Mouse (Mus musculus): ENCODE results near the gene Itgb3. TPM values are rescaled to one million over a fixed set of nuclear protein-coding genes. Genes with fewer than 3 reads are reported as not detected.
"Not testable (repeated sequence)": the region's sequence is repeated elsewhere in the genome, so short reads cannot be mapped to it uniquely, and the experiment has no call there.

Itgb3 gene
- polyA plus RNA-seq, 1 experiment from 2014 or later = 5.1 TPM

DNA sequence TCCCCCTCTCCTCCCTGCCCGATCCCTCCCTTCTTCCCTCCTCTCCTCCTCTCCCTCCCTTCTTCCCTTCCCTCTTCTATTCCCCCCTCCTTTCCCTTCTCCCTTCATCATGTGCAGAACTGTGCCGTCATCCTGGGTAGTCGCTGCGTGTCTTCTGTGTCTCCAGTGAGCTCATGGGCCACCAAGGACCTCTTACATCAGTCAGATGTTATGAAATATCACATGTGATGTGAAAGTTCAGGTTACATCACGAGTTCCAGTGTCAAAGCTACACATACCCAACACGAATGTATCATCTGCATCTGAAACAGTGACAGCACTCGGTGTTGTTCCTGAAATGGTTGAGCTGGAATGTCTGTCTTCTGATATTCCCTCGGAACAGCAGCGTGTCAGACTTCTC, 42.6 kb upstream of the Itgb3 start:
- H3K4me2 ChIP-seq (replicated peaks; ENCODE audit: low read depth) = no peak overlapping the region
- H3K27ac ChIP-seq (replicated peaks) = no peak overlapping the region
- H3K27me3 ChIP-seq (ENCODE audit: control insufficient read depth, insufficient read depth, low read length) = no peaks in the 10 kb centered on the region
- WGBS = 74% methylated on average over 9 of the region's 9 CpGs
- no peaks in the 10 kb centered on the region for H3K4me1 ChIP-seq (replicated peaks; ENCODE audit: control insufficient read depth, insufficient read depth)
- no peak for ATAC-seq (ENCODE audit: low FRiP score, low TSS enrichment)
- no peaks in the 10 kb centered on the region for H3K36me3 ChIP-seq (ENCODE audit: control insufficient read depth, insufficient read depth, low read length)
- H3K4me3 ChIP-seq (ENCODE audit: low read depth, low read length) = no peak overlapping the region
- H3K9me3 ChIP-seq (ENCODE audit: control insufficient read depth, low read length) = no peaks in the 10 kb centered on the region
- DNase-seq (ENCODE audit: low spot score) = no peak
- H3K9ac ChIP-seq (ENCODE audit: low read length) = no peak overlapping the region
- TF ChIP-seq EP300 (optimal IDR thresholded peaks at IDR 0.05) (no peak), CTCF (IDR thresholded peaks at IDR 0.05; ENCODE audit: low read depth) (no peak)

DNA sequence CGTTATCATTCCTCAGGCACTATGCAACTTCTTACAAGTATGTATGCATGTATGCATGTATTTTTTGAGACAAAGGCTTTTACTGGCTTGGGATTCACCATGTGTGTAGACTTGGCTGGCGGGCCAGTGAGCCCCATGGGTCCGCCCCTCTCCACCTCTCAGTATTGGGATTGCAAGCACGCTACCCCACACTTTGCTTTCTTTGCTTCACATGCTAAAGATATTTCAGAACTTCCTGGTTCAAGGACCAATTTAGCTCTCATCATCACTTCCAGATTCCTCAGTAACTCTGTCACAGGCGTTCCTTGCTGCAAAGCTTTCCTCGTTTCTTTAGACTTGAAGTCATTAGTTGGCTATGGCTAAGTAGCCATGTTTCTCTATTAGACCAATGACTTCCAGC, 41.7 kb upstream of the Itgb3 start:
- ATAC-seq (ENCODE audit: low FRiP score, low TSS enrichment) (no peak), DNase-seq (ENCODE audit: low spot score) (no peak)
- no peaks in the 10 kb centered on the region for H3K27me3 ChIP-seq (ENCODE audit: control insufficient read depth, insufficient read depth, low read length)
- H3K36me3 ChIP-seq (ENCODE audit: control insufficient read depth, insufficient read depth, low read length) = no peaks in the 10 kb centered on the region
- WGBS = 85% methylated on average over 6 of the region's 6 CpGs
- H3K9me3 ChIP-seq (ENCODE audit: control insufficient read depth, low read length) = no peaks in the 10 kb centered on the region
- H3K9ac ChIP-seq (ENCODE audit: low read length) = no peak overlapping the region
- no peak overlapping the region for H3K4me2 ChIP-seq (replicated peaks; ENCODE audit: low read depth)
- TF ChIP-seq EP300 (optimal IDR thresholded peaks at IDR 0.05) = no peak
- TF ChIP-seq CTCF (IDR thresholded peaks at IDR 0.05; ENCODE audit: low read depth) = no peak
- no peaks in the 10 kb centered on the region for H3K4me1 ChIP-seq (replicated peaks; ENCODE audit: control insufficient read depth, insufficient read depth)
- no peak overlapping the region for H3K4me3 ChIP-seq (ENCODE audit: low read depth, low read length)
- no peak overlapping the region for H3K27ac ChIP-seq (replicated peaks)

DNA sequence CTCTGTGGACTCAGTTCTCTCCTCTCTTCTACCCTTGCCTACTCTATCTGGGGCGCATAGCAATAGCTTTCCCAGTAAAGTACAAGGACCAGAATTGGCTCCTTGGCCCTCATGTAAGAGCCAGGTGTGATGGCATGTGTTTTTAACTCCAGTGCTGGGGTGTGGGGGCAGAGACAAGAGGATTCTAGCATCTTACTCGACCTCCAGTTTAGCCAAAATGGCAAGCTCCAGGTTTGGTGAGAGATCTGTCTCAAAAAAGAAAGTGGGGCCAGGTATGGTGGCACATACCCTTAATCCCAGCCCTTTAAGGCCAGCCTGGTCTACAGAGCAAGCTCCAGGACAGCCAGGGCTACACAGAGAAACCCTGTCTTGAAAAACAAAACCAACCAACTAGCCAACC, 41.0 kb upstream of the Itgb3 start:
- ATAC-seq (ENCODE audit: low FRiP score, low TSS enrichment) (no peak), DNase-seq (ENCODE audit: low spot score) (no peak)
- no peaks in the 10 kb centered on the region for H3K27me3 ChIP-seq (ENCODE audit: control insufficient read depth, insufficient read depth, low read length)
- H3K27ac ChIP-seq (replicated peaks) = no peak overlapping the region
- H3K4me2 ChIP-seq (replicated peaks; ENCODE audit: low read depth) = no peak overlapping the region
- no peak overlapping the region for H3K4me3 ChIP-seq (ENCODE audit: low read depth, low read length)
- H3K4me1 ChIP-seq (replicated peaks; ENCODE audit: control insufficient read depth, insufficient read depth) = no peaks in the 10 kb centered on the region
- WGBS = 76% methylated on average over 2 of the region's 2 CpGs
- H3K36me3 ChIP-seq (ENCODE audit: control insufficient read depth, insufficient read depth, low read length) = no peaks in the 10 kb centered on the region
- TF ChIP-seq CTCF (IDR thresholded peaks at IDR 0.05; ENCODE audit: low read depth) (no peak), EP300 (optimal IDR thresholded peaks at IDR 0.05) (no peak)
- H3K9ac ChIP-seq (ENCODE audit: low read length) = no peak overlapping the region
- no peaks in the 10 kb centered on the region for H3K9me3 ChIP-seq (ENCODE audit: control insufficient read depth, low read length)

DNA sequence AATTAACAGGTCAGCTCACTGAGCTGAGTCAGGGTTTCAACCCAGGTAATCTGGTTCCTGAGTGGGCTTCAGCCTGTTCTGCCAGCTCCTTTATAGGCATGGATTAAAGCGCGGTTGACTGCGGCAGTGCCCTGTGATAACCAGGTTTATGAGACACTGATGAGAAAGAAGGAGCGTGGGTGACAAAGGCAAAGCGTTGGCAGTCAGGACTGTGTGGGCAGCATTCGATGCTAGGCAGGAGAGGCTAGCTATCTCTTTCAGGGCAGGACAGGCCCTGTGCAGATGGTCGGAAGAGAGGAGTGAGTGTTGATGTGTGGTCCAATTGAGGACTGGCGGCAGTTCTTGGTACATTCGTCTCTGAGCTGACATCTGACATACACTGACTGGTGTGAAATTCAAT, 40.1 kb upstream of the Itgb3 start:
- H3K9me3 ChIP-seq (ENCODE audit: control insufficient read depth, low read length) = no peaks in the 10 kb centered on the region
- H3K4me2 ChIP-seq (replicated peaks; ENCODE audit: low read depth) = no peak overlapping the region
- H3K27ac ChIP-seq (replicated peaks) = no peak overlapping the region
- no peaks in the 10 kb centered on the region for H3K4me1 ChIP-seq (replicated peaks; ENCODE audit: control insufficient read depth, insufficient read depth)
- TF ChIP-seq CTCF (IDR thresholded peaks at IDR 0.05; ENCODE audit: low read depth) = no peak
- TF ChIP-seq EP300 (optimal IDR thresholded peaks at IDR 0.05) = no peak
- H3K9ac ChIP-seq (ENCODE audit: low read length) = no peak overlapping the region
- H3K36me3 ChIP-seq (ENCODE audit: control insufficient read depth, insufficient read depth, low read length) = no peaks in the 10 kb centered on the region
- no peak for DNase-seq (ENCODE audit: low spot score)
- 80% methylated on average over 9 of the region's 9 CpGs for WGBS
- no peak for ATAC-seq (ENCODE audit: low FRiP score, low TSS enrichment)
- H3K27me3 ChIP-seq (ENCODE audit: control insufficient read depth, insufficient read depth, low read length) = no peaks in the 10 kb centered on the region
- H3K4me3 ChIP-seq (ENCODE audit: low read depth, low read length) = no peak overlapping the region

DNA sequence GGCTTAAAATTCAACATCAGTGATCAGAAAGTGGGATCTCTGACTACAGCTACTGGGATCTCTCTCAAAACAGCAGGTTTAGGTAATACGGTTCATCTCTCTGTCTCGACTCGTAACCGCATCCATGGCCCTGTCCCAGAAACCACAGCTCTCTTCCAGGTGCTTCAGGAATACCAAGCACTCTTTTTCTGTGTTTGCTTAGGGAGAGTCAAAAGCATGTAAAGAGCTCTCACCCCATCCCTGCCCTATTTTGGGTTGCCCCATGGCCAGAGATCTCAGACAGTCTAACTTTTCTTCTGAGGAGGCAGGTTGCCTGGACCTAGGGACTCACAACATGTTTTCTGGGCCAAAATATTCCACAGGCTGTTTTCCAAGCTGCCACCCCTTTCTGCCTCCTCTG, 39.5 kb upstream of the Itgb3 start:
- Histone ChIP-seq H3K9me3 (ENCODE audit: control insufficient read depth, low read length) (no peaks in the 10 kb centered on the region), H3K36me3 (ENCODE audit: control insufficient read depth, insufficient read depth, low read length) (no peaks in the 10 kb centered on the region), H3K9ac (ENCODE audit: low read length) (no peak overlapping the region), H3K4me3 (ENCODE audit: low read depth, low read length) (no peak overlapping the region), H3K4me2 (replicated peaks; ENCODE audit: low read depth) (no peak overlapping the region), H3K4me1 (replicated peaks; ENCODE audit: control insufficient read depth, insufficient read depth) (no peaks in the 10 kb centered on the region), H3K27ac (replicated peaks) (no peak overlapping the region), H3K27me3 (ENCODE audit: control insufficient read depth, insufficient read depth, low read length) (no peaks in the 10 kb centered on the region)
- ATAC-seq (ENCODE audit: low FRiP score, low TSS enrichment) = no peak
- 88% methylated on average over 4 of the region's 4 CpGs for WGBS
- DNase-seq (ENCODE audit: low spot score) = no peak
- TF ChIP-seq EP300 (optimal IDR thresholded peaks at IDR 0.05) = no peak
- TF ChIP-seq CTCF (IDR thresholded peaks at IDR 0.05; ENCODE audit: low read depth) = no peak

DNA sequence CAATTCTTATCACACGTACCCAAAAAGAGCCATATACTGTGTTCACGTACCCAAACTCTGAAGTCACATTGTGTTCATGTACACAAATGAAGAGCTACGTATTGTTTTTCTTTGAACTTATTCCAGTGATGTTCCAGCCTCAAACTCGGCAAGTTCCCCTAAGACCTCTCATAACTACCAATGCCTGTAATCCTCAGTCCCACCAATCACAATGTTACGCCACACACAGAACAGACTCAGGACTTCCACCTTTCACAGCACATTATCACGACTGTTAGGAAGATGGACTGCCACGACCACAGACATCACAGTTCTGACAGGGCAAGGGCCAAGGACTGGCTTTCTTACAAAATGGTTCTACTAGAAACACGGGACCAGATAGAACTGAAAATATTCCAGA, 37.3 kb upstream of the Itgb3 start:
- not testable (repeated sequence) for H3K9ac ChIP-seq (ENCODE audit: low read length); H3K27ac ChIP-seq (replicated peaks); H3K9me3 ChIP-seq (ENCODE audit: control insufficient read depth, low read length); DNase-seq (ENCODE audit: low spot score); H3K36me3 ChIP-seq (ENCODE audit: control insufficient read depth, insufficient read depth, low read length); ATAC-seq (ENCODE audit: low FRiP score, low TSS enrichment); H3K27me3 ChIP-seq (ENCODE audit: control insufficient read depth, insufficient read depth, low read length); H3K4me1 ChIP-seq (replicated peaks; ENCODE audit: control insufficient read depth, insufficient read depth); H3K4me2 ChIP-seq (replicated peaks; ENCODE audit: low read depth); H3K4me3 ChIP-seq (ENCODE audit: low read depth, low read length)
- 76% methylated on average over 8 of the region's 8 CpGs for WGBS

DNA sequence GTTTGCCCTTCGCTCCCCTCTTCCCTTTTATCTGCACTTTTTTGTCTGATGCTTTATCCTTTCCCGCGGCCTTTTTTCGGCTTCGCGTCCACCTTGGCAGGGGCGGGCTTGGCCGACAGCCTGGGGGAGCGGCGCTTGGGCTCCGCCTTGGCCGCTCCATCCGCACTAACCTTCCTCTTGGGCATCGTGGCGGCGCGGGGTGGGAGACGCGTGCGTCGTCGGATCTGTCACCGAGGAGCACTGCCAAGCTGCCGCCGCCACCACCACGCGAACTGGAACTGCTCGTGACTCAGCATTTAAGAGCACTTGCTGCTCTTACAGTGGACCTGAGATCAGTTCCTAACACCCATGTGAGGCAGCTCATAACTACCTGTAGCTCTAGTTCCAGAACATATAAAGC, 36.4 kb upstream of the Itgb3 start:
- peak overlapping the region; percentile 39 for H3K4me3 ChIP-seq (ENCODE audit: low read depth, low read length)
- not testable (repeated sequence) for H3K36me3 ChIP-seq (ENCODE audit: control insufficient read depth, insufficient read depth, low read length); H3K4me1 ChIP-seq (replicated peaks; ENCODE audit: control insufficient read depth, insufficient read depth); H3K9me3 ChIP-seq (ENCODE audit: control insufficient read depth, low read length); H3K27me3 ChIP-seq (ENCODE audit: control insufficient read depth, insufficient read depth, low read length); H3K27ac ChIP-seq (replicated peaks)
- H3K4me2 ChIP-seq (replicated peaks; ENCODE audit: low read depth) = peak overlapping the region; percentile 61
- peak; percentile 49; the same call in 1 of the 2 replicates for ATAC-seq (ENCODE audit: low FRiP score, low TSS enrichment)
- H3K9ac ChIP-seq (ENCODE audit: low read length) = peak overlapping the region; percentile 47; the same call in 1 of the 2 replicates
- WGBS = under 1% methylated on average over 28 of the region's 28 CpGs
- DNase-seq (ENCODE audit: low spot score) = peak; percentile 32
